Mouse (Mus musculus) liver, postnatal 0 days (tissue): ENCODE measurements around the gene Syt9.

Experiments
- CTCF ChIP-seq: sonication (generic); IDR thresholded peaks from 2 replicates; pipeline ENCODE4 v1.5.1; 2016; ENCODE audit warnings: antibody characterized with exemption, low read depth
- EP300 ChIP-seq: IDR thresholded peaks from 2 replicates; pipeline ENCODE4 v1.6.1; 2016; ENCODE audit warnings: antibody characterized with exemption, low read depth, mild to moderate bottlenecking

DNA sequence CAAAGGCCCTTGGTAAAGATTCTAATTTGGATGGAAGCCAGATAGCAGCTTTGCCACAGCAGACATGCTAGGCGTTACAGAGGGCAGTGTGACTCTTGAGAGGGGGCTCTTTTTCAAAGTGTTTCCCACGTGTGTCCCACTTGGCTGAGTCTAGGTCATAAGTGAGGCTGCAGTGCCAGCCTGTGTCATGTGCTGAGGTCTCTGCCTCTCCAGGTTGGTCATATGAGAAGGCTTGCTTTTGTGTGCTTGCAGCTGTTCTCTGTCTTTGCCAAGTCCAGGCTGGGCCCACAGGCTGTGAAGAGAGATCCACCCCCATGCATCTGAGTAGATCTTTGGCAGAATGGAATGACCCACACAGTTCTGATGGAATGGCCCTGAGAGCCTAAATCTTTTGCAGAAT lies 222.1 kb downstream of the Syt9 start:
- TF ChIP-seq CTCF (no peak), EP300 (no peak)
